Mouse (Mus musculus) 3T3-L1 (cell line): ENCODE measurements around the gene Tcstv3.
"Not testable (repeated sequence)": the region's sequence is repeated elsewhere in the genome, so short reads cannot be mapped to it uniquely, and the experiment has no call there.

ENCODE experiments used
- DNase-seq: peaks from one replicate; pipeline ENCODE4 v3.0.0-alpha.2; 2015; ENCODE audit warnings: low read depth, low spot score

Gene Tcstv3

GRCm38 (mm10) chr13:120316578-120316977 is at the start of gene Tcstv3:
Tcstv3 (plus strand) TSS chr13:120316878.
- not testable (repeated sequence) for DNase-seq

DNA sequence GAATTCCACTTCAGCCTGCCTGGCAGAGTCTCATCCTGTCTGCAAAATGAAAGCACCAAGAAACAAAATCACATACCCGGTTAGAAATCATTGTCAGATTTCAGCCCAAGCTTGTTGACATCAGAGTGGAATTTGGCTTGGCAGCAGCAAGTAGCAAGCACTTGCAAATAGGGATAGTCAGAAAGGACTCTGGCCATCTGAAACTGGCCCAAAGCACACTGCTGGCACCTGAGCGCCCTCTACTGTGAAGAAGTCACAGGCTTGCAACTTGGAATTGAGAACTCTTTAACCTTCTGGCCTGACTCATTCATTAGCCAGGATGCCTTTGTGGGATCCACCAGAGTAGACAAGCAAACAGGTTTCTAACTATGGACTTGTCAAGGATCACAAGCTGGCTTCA is 38.8 kb upstream of the Tcstv3 start:
- not testable (repeated sequence) for DNase-seq

- no peak for DNase-seq
These were observed 37.9 kb upstream of the Tcstv3 start for GRCm38 (mm10) chr13:120278784-120279183.

- DNase-seq, result no peak
These were observed 17.3 kb upstream of the Tcstv3 start for GRCm38 (mm10) chr13:120299324-120299894.

DNA sequence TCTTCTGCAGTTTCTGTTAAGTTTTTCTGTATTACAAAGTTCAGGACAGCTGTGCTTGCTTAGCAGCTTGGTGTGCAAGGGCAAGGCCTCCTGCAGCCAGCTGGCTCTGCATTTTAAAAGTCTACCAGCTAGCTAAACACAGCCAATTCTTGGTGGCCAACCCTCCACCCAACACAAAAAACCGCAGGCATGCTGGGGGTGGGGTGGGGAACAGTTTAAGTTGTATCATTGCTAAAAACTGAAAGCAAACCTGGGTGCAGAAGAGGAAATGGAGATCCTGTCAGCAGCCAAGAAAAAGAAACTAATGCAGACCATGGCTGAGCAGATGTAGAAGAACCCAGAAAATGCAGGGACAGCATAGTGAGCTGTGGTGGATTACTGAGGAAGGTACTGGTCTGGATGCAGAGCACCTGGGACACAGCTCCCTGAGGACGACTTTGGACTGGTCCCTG is 16.7 kb upstream of the Tcstv3 start, which contains the start of gene BC147527:
Gene BC147527, plus strand, starts transcription at position 402 of the 452 bp plus-strand sequence.
- no peak for DNase-seq

DNA sequence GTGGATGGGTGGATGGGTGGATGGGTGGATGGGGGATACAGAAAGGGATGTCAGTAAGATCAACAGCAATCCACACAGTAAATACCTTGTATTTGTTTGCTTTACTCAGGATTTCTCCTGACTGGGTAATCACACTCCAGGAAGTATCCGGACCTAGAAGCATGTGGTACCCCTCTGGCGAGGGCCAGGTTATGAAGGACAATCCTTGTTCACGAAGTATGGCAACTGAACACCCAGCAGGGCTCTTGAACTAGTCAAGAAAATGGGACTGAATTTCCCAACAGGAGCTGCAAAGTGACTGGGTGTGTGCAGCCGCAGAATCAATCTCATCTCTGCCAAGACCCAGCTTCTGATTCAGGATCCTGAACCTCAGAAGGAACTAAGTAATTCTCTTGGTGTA is 15.8 kb upstream of the Tcstv3 start:
- DNase-seq, result no peak

DNA sequence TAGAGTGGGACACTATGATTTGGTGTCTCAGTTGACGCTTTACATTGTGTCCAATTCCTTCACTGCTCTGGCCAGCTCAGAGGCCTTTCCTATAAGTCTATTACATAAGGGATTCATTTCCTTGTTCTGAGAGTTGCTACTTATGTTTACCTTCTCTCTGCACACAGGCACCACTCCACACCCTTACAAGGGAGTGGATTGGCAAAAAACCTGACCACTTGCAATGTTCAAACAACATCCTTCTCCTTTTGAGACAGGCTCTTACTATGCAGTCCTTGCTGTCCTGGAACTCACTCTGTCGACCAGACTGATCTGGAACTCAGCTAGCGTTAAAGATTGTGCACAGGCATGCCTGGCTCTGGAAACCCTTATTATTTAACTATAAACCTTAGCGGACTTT is 5.9 kb upstream of the Tcstv3 start:
- no peak for DNase-seq

DNA sequence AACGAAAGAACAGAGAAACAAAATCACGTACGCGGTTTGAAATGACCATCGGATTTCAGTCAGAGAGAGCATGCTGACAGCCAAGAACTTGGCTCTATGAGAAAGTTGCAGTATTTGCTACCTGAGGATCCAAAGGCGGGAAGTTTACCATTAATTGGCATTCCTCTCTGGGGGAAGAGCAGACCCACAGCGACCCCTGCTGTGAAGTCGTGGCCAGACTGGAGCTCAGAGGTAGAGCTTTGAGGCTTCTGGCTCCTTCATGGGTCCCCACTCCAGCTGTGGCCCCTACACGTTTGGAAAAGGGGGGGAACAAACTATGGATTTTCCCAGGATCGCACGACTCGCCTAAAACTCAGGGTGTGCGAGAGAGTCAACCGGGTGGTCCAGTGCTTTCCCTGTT is 3.1 kb upstream of the Tcstv3 start:
- no peak for DNase-seq

- DNase-seq, result no peak
These were observed 3.5 kb downstream of the Tcstv3 start for GRCm38 (mm10) chr13:120320183-120320582.

GRCm38 (mm10) chr13:120320721-120321120 is 4.0 kb downstream of the Tcstv3 start:
- DNase-seq, result peak; percentile 46
